Mouse (Mus musculus): ENCODE measurements at regions not wholly inside any gene's neighbourhood (a gene's known extent, or its start where the extent isn't known, plus 50 kb on each side); places are given as distances from the start of the nearest gene placed in this dataset.

- H3K9me3 ChIP-seq (replicated peaks), result no peaks in the 10 kb centered on the region
- H3K4me3 ChIP-seq (replicated peaks), result no peak overlapping the region
- H3K4me1 ChIP-seq (replicated peaks), result no peaks in the 10 kb centered on the region
- no peak overlapping the region for H3K4me2 ChIP-seq
- H3K9ac ChIP-seq, result no peak overlapping the region
- ATAC-seq (ENCODE audit: insufficient read depth), result no peak
- 44% methylated on average over 3 of the region's 3 CpGs for WGBS (ENCODE audit: insufficient replicate concordance)
- H3K27ac ChIP-seq (replicated peaks), result no peak overlapping the region
- no peaks in the 10 kb centered on the region for H3K36me3 ChIP-seq (replicated peaks)
- no peaks in the 10 kb centered on the region for H3K27me3 ChIP-seq
Measured at GRCm38 (mm10) chr11:112659911-112660310, 122.1 kb upstream of the Sox9 start.

- ATAC-seq (ENCODE audit: insufficient read depth), result no peak
Measured at GRCm38 (mm10) chr11:112661426-112661825, 120.6 kb upstream of the Sox9 start.

GRCm38 (mm10) chr11:112667311-112667710 is 114.7 kb upstream of the Sox9 start:
- H3K4me3 ChIP-seq (replicated peaks), result no peak overlapping the region
- H3K27ac ChIP-seq (replicated peaks), result no peak overlapping the region
- WGBS (ENCODE audit: insufficient replicate concordance), result 64% methylated on average over 7 of the region's 7 CpGs
- H3K36me3 ChIP-seq (replicated peaks), result no peaks in the 10 kb centered on the region
- H3K27me3 ChIP-seq, result no peaks in the 10 kb centered on the region
- ATAC-seq (ENCODE audit: insufficient read depth), result no peak
- no peaks in the 10 kb centered on the region for H3K9me3 ChIP-seq (replicated peaks)
- no peak overlapping the region for H3K4me2 ChIP-seq
- H3K9ac ChIP-seq, result no peak overlapping the region
- H3K4me1 ChIP-seq (replicated peaks), result no peaks in the 10 kb centered on the region

More at GRCm38 (mm10) chr11:112661426-112661825, 120.6 kb upstream of the Sox9 start:
- Histone ChIP-seq H3K4me3 (replicated peaks) (no peak overlapping the region), H3K4me1 (replicated peaks) (no peaks in the 10 kb centered on the region), H3K9ac (no peak overlapping the region), H3K9me3 (replicated peaks) (no peaks in the 10 kb centered on the region), H3K36me3 (replicated peaks) (no peaks in the 10 kb centered on the region), H3K4me2 (no peak overlapping the region), H3K27ac (replicated peaks) (no peak overlapping the region), H3K27me3 (no peaks in the 10 kb centered on the region)
- 71% methylated on average over 7 of the region's 7 CpGs for WGBS (ENCODE audit: insufficient replicate concordance)

- no peak overlapping the region for H3K4me2 ChIP-seq
- no peak overlapping the region for H3K4me3 ChIP-seq (replicated peaks)
- 62% methylated on average over 4 of the region's 4 CpGs for WGBS (ENCODE audit: insufficient replicate concordance)
- no peaks in the 10 kb centered on the region for H3K4me1 ChIP-seq (replicated peaks)
- H3K9me3 ChIP-seq (replicated peaks), result no peaks in the 10 kb centered on the region
- ATAC-seq (ENCODE audit: insufficient read depth), result no peak
- H3K36me3 ChIP-seq (replicated peaks), result no peaks in the 10 kb centered on the region
- no peak overlapping the region for H3K9ac ChIP-seq
- no peak overlapping the region for H3K27ac ChIP-seq (replicated peaks)
- no peaks in the 10 kb centered on the region for H3K27me3 ChIP-seq
Measured at GRCm38 (mm10) chr11:112672086-112672485, 109.9 kb upstream of the Sox9 start.

GRCm38 (mm10) chr11:112690047-112690446 is 92.0 kb upstream of the Sox9 start:
- Histone ChIP-seq H3K9ac (no peak overlapping the region), H3K27ac (replicated peaks) (no peak overlapping the region), H3K4me3 (replicated peaks) (no peak overlapping the region), H3K4me2 (no peak overlapping the region), H3K27me3 (no peaks in the 10 kb centered on the region), H3K36me3 (replicated peaks) (no peaks in the 10 kb centered on the region), H3K9me3 (replicated peaks) (no peaks in the 10 kb centered on the region), H3K4me1 (replicated peaks) (no peaks in the 10 kb centered on the region)
- WGBS (ENCODE audit: insufficient replicate concordance), result 60% methylated on average over 4 of the region's 4 CpGs
- ATAC-seq (ENCODE audit: insufficient read depth), result no peak

GRCm38 (mm10) chr11:112706091-112706490 is 75.9 kb upstream of the Sox9 start:
- Histone ChIP-seq H3K9ac (no peak overlapping the region), H3K4me2 (no peak overlapping the region), H3K27me3 (no peaks in the 10 kb centered on the region), H3K4me3 (replicated peaks) (no peak overlapping the region), H3K4me1 (replicated peaks) (no peaks in the 10 kb centered on the region), H3K9me3 (replicated peaks) (no peaks in the 10 kb centered on the region), H3K36me3 (replicated peaks) (no peaks in the 10 kb centered on the region), H3K27ac (replicated peaks) (no peak overlapping the region)
- ATAC-seq (ENCODE audit: insufficient read depth), result no peak
- 61% methylated on average over 10 of the region's 10 CpGs for WGBS (ENCODE audit: insufficient replicate concordance)

- ATAC-seq (ENCODE audit: insufficient read depth), result no peak
- H3K4me2 ChIP-seq, result no peak overlapping the region
- no peaks in the 10 kb centered on the region for H3K4me1 ChIP-seq (replicated peaks)
- 65% methylated on average over 11 of the region's 11 CpGs for WGBS (ENCODE audit: insufficient replicate concordance)
- no peak overlapping the region for H3K4me3 ChIP-seq (replicated peaks)
- no peak overlapping the region for H3K27ac ChIP-seq (replicated peaks)
- no peaks in the 10 kb centered on the region for H3K36me3 ChIP-seq (replicated peaks)
- no peak overlapping the region for H3K9ac ChIP-seq
- no peaks in the 10 kb centered on the region for H3K9me3 ChIP-seq (replicated peaks)
- no peaks in the 10 kb centered on the region for H3K27me3 ChIP-seq
Measured at GRCm38 (mm10) chr11:112708119-112708730, 73.8 kb upstream of the Sox9 start.

- Histone ChIP-seq H3K36me3 (replicated peaks) (no peaks in the 10 kb centered on the region), H3K4me3 (replicated peaks) (no peak overlapping the region), H3K27me3 (no peaks in the 10 kb centered on the region), H3K27ac (replicated peaks) (no peak overlapping the region), H3K9me3 (replicated peaks) (no peaks in the 10 kb centered on the region), H3K9ac (no peak overlapping the region), H3K4me2 (no peak overlapping the region), H3K4me1 (replicated peaks) (no peaks in the 10 kb centered on the region)
- WGBS (ENCODE audit: insufficient replicate concordance), result 52% methylated on average over 5 of the region's 5 CpGs
- no peak for ATAC-seq (ENCODE audit: insufficient read depth)
Measured at GRCm38 (mm10) chr11:112711656-112712055, 70.4 kb upstream of the Sox9 start.

- no peaks in the 10 kb centered on the region; the same call in 1 of the 2 replicates for H3K4me1 ChIP-seq (replicated peaks)
- H3K36me3 ChIP-seq (replicated peaks), result no peaks in the 10 kb centered on the region
- no peak overlapping the region for H3K4me2 ChIP-seq
- H3K27me3 ChIP-seq, result no peaks in the 10 kb centered on the region
- H3K27ac ChIP-seq (replicated peaks), result no peak overlapping the region
- H3K9me3 ChIP-seq (replicated peaks), result no peaks in the 10 kb centered on the region
- WGBS (ENCODE audit: insufficient replicate concordance), result 54% methylated on average over 2 of the region's 2 CpGs
- H3K4me3 ChIP-seq (replicated peaks), result no peak overlapping the region
- no peak overlapping the region for H3K9ac ChIP-seq
- ATAC-seq (ENCODE audit: insufficient read depth), result no peak
Measured at GRCm38 (mm10) chr11:112718547-112718946, 63.5 kb upstream of the Sox9 start.

GRCm38 (mm10) chr11:112720652-112721051 is 61.4 kb upstream of the Sox9 start:
- no peak overlapping the region for H3K4me2 ChIP-seq
- H3K4me3 ChIP-seq (replicated peaks), result no peak overlapping the region
- 66% methylated on average over 4 of the region's 4 CpGs for WGBS (ENCODE audit: insufficient replicate concordance)
- no peaks in the 10 kb centered on the region for H3K27me3 ChIP-seq
- no peak overlapping the region for H3K9ac ChIP-seq
- no peaks in the 10 kb centered on the region for H3K9me3 ChIP-seq (replicated peaks)
- H3K36me3 ChIP-seq (replicated peaks), result no peaks in the 10 kb centered on the region
- H3K4me1 ChIP-seq (replicated peaks), result no peaks in the 10 kb centered on the region; the same call in 1 of the 2 replicates
- no peak for ATAC-seq (ENCODE audit: insufficient read depth)
- H3K27ac ChIP-seq (replicated peaks), result no peak overlapping the region

GRCm38 (mm10) chr11:112722936-112723335 is 59.1 kb upstream of the Sox9 start:
- no peak overlapping the region for H3K27ac ChIP-seq (replicated peaks)
- H3K4me1 ChIP-seq (replicated peaks), result no peaks in the 10 kb centered on the region; the same call in 1 of the 2 replicates
- H3K36me3 ChIP-seq (replicated peaks), result no peaks in the 10 kb centered on the region
- H3K9ac ChIP-seq, result no peak overlapping the region
- 40% methylated on average over 4 of the region's 4 CpGs for WGBS (ENCODE audit: insufficient replicate concordance)
- no peak overlapping the region for H3K4me3 ChIP-seq (replicated peaks)
- no peak for ATAC-seq (ENCODE audit: insufficient read depth)
- no peaks in the 10 kb centered on the region for H3K27me3 ChIP-seq
- H3K9me3 ChIP-seq (replicated peaks), result no peaks in the 10 kb centered on the region
- no peak overlapping the region for H3K4me2 ChIP-seq
